Mouse (Mus musculus): Measurements from ENCODE around the gene Cryzl2.

GRCm38 (mm10) chr1:157449981-157450636 lies 8.3 kb upstream of the Cryzl2 start:
- TF ChIP-seq CTCF (IDR thresholded peaks at IDR 0.05; ENCODE audit: extremely low read depth, insufficient read depth, low read length) (no peak), POLR2A (IDR thresholded peaks at IDR 0.05; ENCODE audit: extremely low read depth, insufficient read depth, low read length) (no peak)

Data from cortical plate, adult 2 months (tissue).